Mouse (Mus musculus): ENCODE data around the gene C3ar1. TPM values are rescaled to one million over a fixed set of nuclear protein-coding genes. Genes with fewer than 3 reads are reported as not detected.

The C3ar1 gene
- polyA plus RNA-seq (2014; fragmentation: Illumina TruSeq; extraction: RNeasy Lipid Tissue Mini Kit (QIAGEN cat#74804); ENCODE audit: low replicate concordance), result 10.0 TPM

DNA sequence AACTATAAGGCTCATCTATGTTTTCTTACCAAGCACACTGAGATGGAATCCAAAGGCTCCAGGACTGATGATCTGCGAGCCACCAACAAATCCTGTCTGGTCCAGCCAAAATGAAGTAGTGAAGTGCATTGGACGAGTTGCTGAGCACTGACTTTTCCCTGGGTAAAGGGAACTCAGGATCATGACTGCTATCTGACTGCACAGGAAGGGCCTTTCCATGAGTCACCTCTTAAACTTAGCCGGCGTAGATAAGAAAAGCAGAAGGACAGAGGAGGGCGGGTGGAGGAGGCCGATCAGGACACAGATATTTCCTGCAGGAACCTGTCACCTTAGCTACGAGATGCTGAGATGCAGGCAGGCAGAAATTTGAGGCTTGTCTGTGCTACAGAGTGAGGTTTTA is at the start of gene C3ar1:
TSS of gene C3ar1 (minus strand) at position 207 of the 400 bp plus-strand sequence.

GRCm38 (mm10) chr6:122873871-122874719 is 18.1 kb upstream of the C3ar1 start, which contains the start of gene Necap1:
TSS of gene Necap1 (plus strand) at chr6:122874474.

GRCm38 (mm10) chr6:122819306-122820070 is 36.5 kb downstream of the C3ar1 start, which contains the start of gene Foxj2:
TSS of gene Foxj2 (plus strand) at chr6:122819914.

GRCm38 (mm10) chr6:122801301-122801800 is 54.6 kb downstream of the C3ar1 start, which contains the start of gene Slc2a3:
TSS of gene Slc2a3 (minus strand) at chr6:122801640.

Other genes starting within 250 kb of the C3ar1 start
- gene Gdf3, start 246.1 kb downstream of the C3ar1 start, polyA plus RNA-seq (2014; fragmentation: Illumina TruSeq; extraction: RNeasy Lipid Tissue Mini Kit (QIAGEN cat#74804); ENCODE audit: low replicate concordance), result 0.19 TPM
- gene Dppa3, start 229.8 kb downstream of the C3ar1 start, polyA plus RNA-seq (2014; fragmentation: Illumina TruSeq; extraction: RNeasy Lipid Tissue Mini Kit (QIAGEN cat#74804); ENCODE audit: low replicate concordance), result not detected
- not detected for gene Nanog, start 148.7 kb downstream of the C3ar1 start, polyA plus RNA-seq (2014; fragmentation: Illumina TruSeq; extraction: RNeasy Lipid Tissue Mini Kit (QIAGEN cat#74804); ENCODE audit: low replicate concordance)
- 1.1 TPM for gene Slc2a3, start 54.5 kb downstream of the C3ar1 start, polyA plus RNA-seq (2014; fragmentation: Illumina TruSeq; extraction: RNeasy Lipid Tissue Mini Kit (QIAGEN cat#74804); ENCODE audit: low replicate concordance)
- gene Foxj2, start 36.2 kb downstream of the C3ar1 start, polyA plus RNA-seq (2014; fragmentation: Illumina TruSeq; extraction: RNeasy Lipid Tissue Mini Kit (QIAGEN cat#74804); ENCODE audit: low replicate concordance), result 9.9 TPM
- 74.8 TPM for gene Necap1, start 18.3 kb upstream of the C3ar1 start, polyA plus RNA-seq (2014; fragmentation: Illumina TruSeq; extraction: RNeasy Lipid Tissue Mini Kit (QIAGEN cat#74804); ENCODE audit: low replicate concordance)
- gene Clec4a1, start 65.7 kb upstream of the C3ar1 start, polyA plus RNA-seq (2014; fragmentation: Illumina TruSeq; extraction: RNeasy Lipid Tissue Mini Kit (QIAGEN cat#74804); ENCODE audit: low replicate concordance), result 19.2 TPM
- gene Clec4a3, start 96.4 kb upstream of the C3ar1 start, polyA plus RNA-seq (2014; fragmentation: Illumina TruSeq; extraction: RNeasy Lipid Tissue Mini Kit (QIAGEN cat#74804); ENCODE audit: low replicate concordance), result 10.9 TPM
- 4.6 TPM for gene Clec4a4, start 134.2 kb upstream of the C3ar1 start, polyA plus RNA-seq (2014; fragmentation: Illumina TruSeq; extraction: RNeasy Lipid Tissue Mini Kit (QIAGEN cat#74804); ENCODE audit: low replicate concordance)
- 1.3 TPM for gene Clec4b1, start 193.8 kb upstream of the C3ar1 start, polyA plus RNA-seq (2014; fragmentation: Illumina TruSeq; extraction: RNeasy Lipid Tissue Mini Kit (QIAGEN cat#74804); ENCODE audit: low replicate concordance)

Data from small intestine, adult 10 weeks (tissue).